Mouse (Mus musculus) lung, embryonic 15.5 days (tissue): ENCODE results near the gene Zfyve26. TPM values are rescaled to one million over a fixed set of nuclear protein-coding genes. Genes with fewer than 3 reads are reported as not detected.
A peak's percentile ranks its signal among the peaks of the same experiment; 100 is the strongest.

Source experiments
- ATAC-seq: fragments of 200-750 bp; cut with Nextera tagmentation; 2 replicates; pipeline ENCODE4 v1.8.0; 2017; ENCODE audit warnings: moderate number of reproducible peaks, borderline replicate concordance; ENCODE audit not compliant: low FRiP score, low TSS enrichment; ENCODE audit errors: extremely low read depth
- H3K27ac ChIP-seq: fragments of 300-500 bp; sonication (generic); 2 replicates; pipeline ENCODE4 v1.5.1; 2015; ENCODE audit warnings: moderate library complexity, mild to moderate bottlenecking, inconsistent platforms
- H3K27me3 ChIP-seq: fragments of 300-500 bp; sonication (generic); 2 replicates; pipeline ENCODE4 v1.6.1; 2015; ENCODE audit warnings: inconsistent platforms
- H3K36me3 ChIP-seq: fragments of 300-500 bp; sonication (generic); 2 replicates; pipeline ENCODE4 v1.6.1; 2015; ENCODE audit warnings: inconsistent platforms
- H3K4me1 ChIP-seq: fragments of 300-500 bp; sonication (generic); 2 replicates; pipeline ENCODE4 v1.6.1; 2015; ENCODE audit warnings: inconsistent platforms
- H3K4me2 ChIP-seq: fragments of 300-500 bp; sonication (generic); 2 replicates; pipeline ENCODE4 v1.6.1; 2015; ENCODE audit warnings: inconsistent platforms, mild to moderate bottlenecking, moderate library complexity
- H3K4me3 ChIP-seq: fragments of 300-500 bp; sonication (generic); 2 replicates; pipeline ENCODE4 v1.5.1; 2015; ENCODE audit warnings: mild to moderate bottlenecking, inconsistent platforms
- H3K9ac ChIP-seq: fragments of 300-500 bp; sonication (generic); 2 replicates; pipeline ENCODE4 v1.6.1; 2015; ENCODE audit warnings: inconsistent platforms
- H3K9me3 ChIP-seq: fragments of 300-500 bp; sonication (generic); 2 replicates; pipeline ENCODE4 v1.6.1; 2016; ENCODE audit warnings: inconsistent platforms
- WGBS: fragments of 180-500 bp; shearing (Covaris S2); methylation state at CpG from one replicate; pipeline ENCODE4 v1.1.7; 2015; 5-methylcytosine and 5-hydroxymethylcytosine counted together
- polyA plus RNA-seq: library from polyadenylated mRNA; unstranded; fragments of >200 nt; fragmentation: Nextera tagmentation; extraction: Ambion mirVana; gene quantifications from 2 replicates; pipeline ENCODE4 v1.2.1, GENCODE M21; 2015

Gene Zfyve26
- polyA plus RNA-seq, 1 experiment from 2014 or later, result 12.3 TPM

GRCm38 (mm10) chr12:79254975-79255374 lies 41.1 kb downstream of the Zfyve26 start:
- WGBS, result 91% methylated on average over 10 of the region's 10 CpGs
- no peak overlapping the region for H3K4me3 ChIP-seq
- ATAC-seq, result no peak
- no peaks in the 10 kb centered on the region for H3K4me1 ChIP-seq
- no peaks in the 10 kb centered on the region for H3K9me3 ChIP-seq
- peaks cover 42% of the 10 kb centered on the region for H3K36me3 ChIP-seq
- no peaks in the 10 kb centered on the region for H3K27me3 ChIP-seq
- no peak overlapping the region for H3K27ac ChIP-seq
- H3K4me2 ChIP-seq, result no peak overlapping the region
- H3K9ac ChIP-seq, result no peak overlapping the region

GRCm38 (mm10) chr12:79253294-79254053 lies 42.6 kb downstream of the Zfyve26 start:
- H3K27me3 ChIP-seq, result no peaks in the 10 kb centered on the region
- no peak for ATAC-seq
- WGBS, result 92% methylated on average over 9 of the region's 9 CpGs
- no peak overlapping the region for H3K9ac ChIP-seq
- no peak overlapping the region for H3K4me2 ChIP-seq
- no peak overlapping the region for H3K27ac ChIP-seq
- H3K4me1 ChIP-seq, result no peaks in the 10 kb centered on the region
- no peaks in the 10 kb centered on the region for H3K9me3 ChIP-seq
- H3K36me3 ChIP-seq, result peaks cover 50% of the 10 kb centered on the region
- no peak overlapping the region for H3K4me3 ChIP-seq

GRCm38 (mm10) chr12:79248110-79248509 lies 48.0 kb downstream of the Zfyve26 start:
- no peak overlapping the region for H3K27ac ChIP-seq
- no peak overlapping the region for H3K9ac ChIP-seq
- no peak overlapping the region for H3K4me2 ChIP-seq
- no peaks in the 10 kb centered on the region for H3K27me3 ChIP-seq
- H3K9me3 ChIP-seq, result no peaks in the 10 kb centered on the region
- 90% methylated on average over 3 of the region's 3 CpGs for WGBS
- no peak for ATAC-seq
- peaks cover 72% of the 10 kb centered on the region for H3K36me3 ChIP-seq
- no peaks in the 10 kb centered on the region for H3K4me1 ChIP-seq
- no peak overlapping the region for H3K4me3 ChIP-seq

GRCm38 (mm10) chr12:79242921-79243320 lies 53.2 kb downstream of the Zfyve26 start:
- WGBS, result 77% methylated on average over 6 of the region's 6 CpGs
- H3K36me3 ChIP-seq, result peaks cover 64% of the 10 kb centered on the region
- H3K9ac ChIP-seq, result no peak overlapping the region
- no peak for ATAC-seq
- no peak overlapping the region for H3K4me3 ChIP-seq
- H3K4me1 ChIP-seq, result no peaks in the 10 kb centered on the region
- no peaks in the 10 kb centered on the region for H3K9me3 ChIP-seq
- H3K27me3 ChIP-seq, result no peaks in the 10 kb centered on the region
- H3K4me2 ChIP-seq, result no peak overlapping the region
- no peak overlapping the region for H3K27ac ChIP-seq

- H3K4me1 ChIP-seq, result no peaks in the 10 kb centered on the region
- H3K27ac ChIP-seq, result no peak overlapping the region
- ATAC-seq, result no peak
- H3K27me3 ChIP-seq, result no peaks in the 10 kb centered on the region
- 63% methylated on average over 2 of the region's 2 CpGs for WGBS
- H3K4me3 ChIP-seq, result no peak overlapping the region
- H3K9me3 ChIP-seq, result no peaks in the 10 kb centered on the region
- peaks cover 68% of the 10 kb centered on the region for H3K36me3 ChIP-seq
- no peak overlapping the region for H3K4me2 ChIP-seq
- H3K9ac ChIP-seq, result no peak overlapping the region
Measured at GRCm38 (mm10) chr12:79241985-79242384, 54.1 kb downstream of the Zfyve26 start.

- H3K36me3 ChIP-seq, result peaks cover 44% of the 10 kb centered on the region
- no peaks in the 10 kb centered on the region for H3K4me1 ChIP-seq
Measured at GRCm38 (mm10) chr12:79235485-79236080, 60.5 kb downstream of the Zfyve26 start.

GRCm38 (mm10) chr12:79217511-79217910 lies 78.6 kb downstream of the Zfyve26 start:
- 46% methylated on average over 5 of the region's 5 CpGs for WGBS
- no peaks in the 10 kb centered on the region for H3K9me3 ChIP-seq
- H3K4me2 ChIP-seq, result no peak overlapping the region
- ATAC-seq, result no peak
- H3K4me3 ChIP-seq, result no peak overlapping the region
- H3K36me3 ChIP-seq, result no peaks in the 10 kb centered on the region
- H3K27me3 ChIP-seq, result no peaks in the 10 kb centered on the region
- H3K9ac ChIP-seq, result no peak overlapping the region
- H3K4me1 ChIP-seq, result no peaks in the 10 kb centered on the region
- H3K27ac ChIP-seq, result no peak overlapping the region

More at GRCm38 (mm10) chr12:79235485-79236080, 60.5 kb downstream of the Zfyve26 start:
- no peak for ATAC-seq
- Histone ChIP-seq H3K27me3 (no peaks in the 10 kb centered on the region), H3K9ac (no peak overlapping the region), H3K27ac (no peak overlapping the region), H3K4me3 (no peak overlapping the region), H3K4me2 (no peak overlapping the region), H3K9me3 (no peaks in the 10 kb centered on the region)
- 81% methylated on average over 11 of the region's 11 CpGs for WGBS

- H3K27ac ChIP-seq, result no peak overlapping the region
- H3K9me3 ChIP-seq, result no peaks in the 10 kb centered on the region
- H3K9ac ChIP-seq, result no peak overlapping the region
- H3K36me3 ChIP-seq, result no peaks in the 10 kb centered on the region
- WGBS, result 74% methylated on average over 8 of the region's 8 CpGs
- H3K4me1 ChIP-seq, result peaks cover 12% of the 10 kb centered on the region
- H3K27me3 ChIP-seq, result no peaks in the 10 kb centered on the region
- no peak overlapping the region for H3K4me3 ChIP-seq
- no peak for ATAC-seq
- no peak overlapping the region for H3K4me2 ChIP-seq
Measured at GRCm38 (mm10) chr12:79211447-79211846, 84.7 kb downstream of the Zfyve26 start.

- WGBS, result 3% methylated on average over 13 of the region's 13 CpGs
- Histone ChIP-seq H3K4me1 (peaks cover 12% of the 10 kb centered on the region), H3K9me3 (no peaks in the 10 kb centered on the region), H3K27ac (no peak within 1 kb of the TSS), H3K9ac (peak within 1 kb of the TSS; percentile 24; the same call in 1 of the 2 replicates), H3K4me3 (peak within 1 kb of the TSS; percentile 42), H3K36me3 (no peaks in the 10 kb centered on the region), H3K27me3 (no peaks in the 10 kb centered on the region), H3K4me2 (peak within 1 kb of the TSS; percentile 67)
- ATAC-seq, result peak; percentile 73; the same call in 1 of the 2 replicates
Measured at GRCm38 (mm10) chr12:79208703-79209464, 87.2 kb downstream of the Zfyve26 start, which contains the start of gene Rdh12. TSS of gene Rdh12 (plus strand) at chr12:79208914.

- H3K4me1 ChIP-seq, result no peaks in the 10 kb centered on the region
- WGBS, result 48% methylated on average over 3 of the region's 3 CpGs
- no peaks in the 10 kb centered on the region for H3K36me3 ChIP-seq
- H3K9ac ChIP-seq, result no peak overlapping the region
- H3K4me3 ChIP-seq, result no peak overlapping the region
- H3K27me3 ChIP-seq, result no peaks in the 10 kb centered on the region
- H3K4me2 ChIP-seq, result no peak overlapping the region
- no peak for ATAC-seq
- H3K27ac ChIP-seq, result no peak overlapping the region
- no peaks in the 10 kb centered on the region for H3K9me3 ChIP-seq
Measured at GRCm38 (mm10) chr12:79201882-79202281, 94.2 kb downstream of the Zfyve26 start.

GRCm38 (mm10) chr12:79197105-79197504 lies 99.0 kb downstream of the Zfyve26 start:
- H3K9me3 ChIP-seq, result no peaks in the 10 kb centered on the region
- no peak overlapping the region for H3K9ac ChIP-seq
- no peak overlapping the region for H3K4me2 ChIP-seq
- H3K4me1 ChIP-seq, result no peaks in the 10 kb centered on the region
- ATAC-seq, result no peak
- H3K4me3 ChIP-seq, result no peak overlapping the region
- 82% methylated on average over 5 of the region's 5 CpGs for WGBS
- H3K36me3 ChIP-seq, result no peaks in the 10 kb centered on the region
- no peaks in the 10 kb centered on the region for H3K27me3 ChIP-seq
- H3K27ac ChIP-seq, result no peak overlapping the region

GRCm38 (mm10) chr12:79193441-79193840 lies 102.7 kb downstream of the Zfyve26 start:
- Histone ChIP-seq H3K27me3 (no peaks in the 10 kb centered on the region), H3K27ac (no peak overlapping the region), H3K9me3 (no peaks in the 10 kb centered on the region), H3K9ac (no peak overlapping the region), H3K4me1 (peaks cover 10% of the 10 kb centered on the region), H3K4me3 (no peak overlapping the region), H3K36me3 (peaks cover under 1% of the 10 kb centered on the region; the same call in 1 of the 2 replicates), H3K4me2 (no peak overlapping the region)
- no peak for ATAC-seq
- WGBS, result 3% methylated on average over 3 of the region's 3 CpGs
